In the genomic region with DNA sequence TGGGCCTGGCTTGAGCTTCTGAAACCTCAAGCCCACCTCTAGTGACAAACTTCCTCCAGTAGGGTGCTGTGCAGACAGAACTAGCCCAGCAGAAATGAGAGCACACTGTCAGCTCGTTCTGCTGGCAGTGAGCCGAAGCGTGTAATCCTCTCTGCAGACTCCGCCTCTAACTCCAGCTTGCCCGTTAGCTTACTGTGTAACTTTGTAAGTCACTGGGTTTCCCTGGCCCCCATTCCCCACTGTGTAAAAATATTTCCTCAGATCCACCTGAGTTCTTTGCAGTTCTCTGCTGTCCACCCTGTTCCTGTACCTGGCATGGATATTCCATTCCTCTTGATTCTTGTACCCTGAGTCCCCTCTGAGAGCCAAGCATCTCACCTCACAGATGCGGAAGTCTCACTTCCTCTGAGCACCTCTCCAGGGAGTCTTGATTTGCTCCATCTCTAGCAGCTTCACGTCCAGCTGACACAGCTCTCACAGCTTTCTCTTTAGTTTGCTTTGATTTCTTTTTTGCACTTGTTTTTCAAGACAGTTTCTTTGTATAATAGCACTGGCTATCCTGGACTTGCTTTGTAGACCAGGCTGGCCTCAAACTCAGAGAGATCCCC, we compare ENCODE assay signal across 9 mouse cellular contexts. TPM values are rescaled to one million over a fixed set of nuclear protein-coding genes. Genes with fewer than 3 reads are reported as not detected.
A peak's percentile ranks its signal among the peaks of the same experiment; 100 is the strongest.
DNase-seq lines count a peak whose midpoint lies in the region; ATAC-seq and TF ChIP-seq lines count a peak whose summit lies in the region.
"Had no signal": no experiment of that assay in that cellular context is flagged by ENCODE, and none has a peak within 500 bp of the region (broad histone marks: within the 10 kb centered on the region; RNA-seq: fewer than 3 reads in every experiment).

No protein-coding gene starts in this region.

- H3K4me3 ChIP-seq in layer of hippocampus, adult 2 months: no peak overlapping the region
- no peak overlapping the region for H3K4me3 ChIP-seq in hindbrain, embryonic 11.5 days (ENCODE audit: low read depth, low read length)

- H3K9me3 ChIP-seq in hindbrain, embryonic 11.5 days (ENCODE audit: control insufficient read depth, low read length): no peaks in the 10 kb centered on the region

- H3K4me1 ChIP-seq in hindbrain, embryonic 11.5 days (replicated peaks; ENCODE audit: control insufficient read depth, insufficient read depth, low read length): no peaks in the 10 kb centered on the region

- TF ChIP-seq CTCF in layer of hippocampus, adult 2 months (conservative IDR thresholded peaks at IDR 0.05): 0 out of 2 replicates have a peak, but pooled peaks have one; percentile 15
- no peak for TF ChIP-seq CTCF in brain, embryonic 14.5 days (IDR thresholded peaks at IDR 0.05; ENCODE audit: borderline replicate concordance, extremely low read depth, insufficient read depth, insufficient read length)

- H3K4me2 ChIP-seq in hindbrain, embryonic 11.5 days (replicated peaks; ENCODE audit: low read depth, low read length): no peak overlapping the region

- no peak for ATAC-seq in hindbrain, embryonic 11.5 days (ENCODE audit: low FRiP score)

- intact Hi-C loops in heart, postnatal 14 days (cut with DNase I): no loop called here

- H3K36me3 ChIP-seq in hindbrain, embryonic 11.5 days (ENCODE audit: control insufficient read depth, insufficient read depth, low read length): peaks cover 5% of the 10 kb centered on the region; the same call in 1 of the 2 replicates

- 81% methylated on average over 7 of the region's 7 CpGs for WGBS in hindbrain, embryonic 11.5 days

- no peaks in the 10 kb centered on the region for H3K27me3 ChIP-seq in hindbrain, embryonic 11.5 days (ENCODE audit: control insufficient read depth, insufficient read depth, low read length)

- TF ChIP-seq POLR2A in brain, embryonic 14.5 days (IDR thresholded peaks at IDR 0.05; ENCODE audit: borderline replicate concordance, extremely low read depth, insufficient read depth, insufficient read length, poor library complexity, severe bottlenecking): no peak

- no peak overlapping the region for H3K9ac ChIP-seq in hindbrain, embryonic 11.5 days (ENCODE audit: low read depth, low read length)
- H3K9ac ChIP-seq: liver, embryonic 14.5 days had no signal

- peak in 1 of 2 experiments; percentile 28 for DNase-seq in layer of hippocampus, adult 2 months (ENCODE audit: low spot score in 2 of 2)
- DNase-seq in layer of hippocampus, adult 9-10 months (ENCODE audit: low spot score): no peak
- DNase-seq in brain, embryonic 14.5 days (ENCODE audit: low read depth): peak; percentile 47
- DNase-seq in heart, postnatal 14 days: peak; percentile 62 to 74
- DNase-seq in lung, postnatal 14 days: peak; percentile 48
- DNase-seq in hindbrain, embryonic 11.5 days (ENCODE audit: low spot score): no peak
- no peak for DNase-seq in cerebellum, postnatal 4 days (ENCODE audit: low spot score in 2 of 2)
- no peak for DNase-seq in adrenal gland, adult 18-20 months (ENCODE audit: low spot score in 2 of 2)

- no peak overlapping the region for H3K27ac ChIP-seq in layer of hippocampus, adult 2 months
- H3K27ac ChIP-seq in hindbrain, embryonic 11.5 days (ENCODE audit: low read depth, low read length): no peak overlapping the region
- H3K27ac ChIP-seq: liver, embryonic 14.5 days had no signal

RNA-seq across cellular contexts. Expression of a gene that starts 51.0 kb away (rescaled TPM):
- 1 to 10 TPM; 3.7 to 5.4 TPM for total RNA-seq in layer of hippocampus, adult 2 months (2021)
- 0.05 TPM in 1 of 2 replicates, not detected in the other for polyA plus RNA-seq in brain, embryonic 14.5 days (2012; rRNA removed)
- total RNA-seq in heart, postnatal 14 days (2021): under 1 TPM; 0.27 to 0.81 TPM
- 0.59 and 2.7 TPM in 2 replicates for polyA plus RNA-seq in hindbrain, embryonic 11.5 days (2014; fragmentation: Nextera tagmentation; extraction: Ambion mirVana)
- total RNA-seq in adrenal gland, adult 18-20 months (2021): under 1 TPM in 1 of 2 experiments, not detected in 1; 0.17 TPM

Comparison
In these comparisons a context has a peak if more than half of its experiments do, and no peak if none do; other contexts are left out.
1. DNase-seq: peak in brain, embryonic 14.5 days (single experiment), heart, postnatal 14 days (2 of 2) and lung, postnatal 14 days (single experiment); none in layer of hippocampus, adult 9-10 months (single experiment), hindbrain, embryonic 11.5 days (single experiment), cerebellum, postnatal 4 days (0 of 2) and adrenal gland, adult 18-20 months (0 of 2).